Mouse (Mus musculus): Measurements from ENCODE around the gene Ebf1. TPM values are rescaled to one million over a fixed set of nuclear protein-coding genes. Genes with fewer than 3 reads are reported as not detected.

Gene Ebf1
- 1 to 10 TPM in 1 of 2 experiments, under 1 TPM in 1; 0.64 to 1.1 TPM for polyA plus RNA-seq (2017; shearing (Covaris generic))

GRCm38 (mm10) chr11:44616788-44617712 is at the start of gene Ebf1:
Ebf1 (plus strand) TSS chr11:44617317.

Other genes with a start within 250 kb of the Ebf1 start
- under 1 TPM; 0.21 to 0.31 TPM for gene Il12b, start 217.3 kb upstream of the Ebf1 start, polyA plus RNA-seq (2017; shearing (Covaris generic))
- gene Ublcp1, start 146.8 kb upstream of the Ebf1 start, polyA plus RNA-seq (2017; shearing (Covaris generic)) = 10 to 100 TPM; 41.3 to 41.7 TPM
- 100 to 1,000 TPM; 109 to 134 TPM for gene Rnf145, start 98.4 kb upstream of the Ebf1 start, polyA plus RNA-seq (2017; shearing (Covaris generic))